Comparison of ENCODE assay signal across 14 mouse cellular contexts in genomic region chr5:150331821-150332220, GRCm38 (mm10).
DNase-seq lines count a peak whose midpoint lies in the region; ATAC-seq and TF ChIP-seq lines count a peak whose summit lies in the region.
"Had no signal": no experiment of that assay in that cellular context is flagged by ENCODE, and none has a peak within 500 bp of the region (broad histone marks: within the 10 kb centered on the region; RNA-seq: fewer than 3 reads in every experiment).

No protein-coding gene starts in this region.

- H3K27ac ChIP-seq in hindbrain, postnatal 0 days = no peak overlapping the region
- H3K27ac ChIP-seq in hindbrain, embryonic 12.5 days = no peak overlapping the region
- H3K27ac ChIP-seq: embryonic facial prominence, embryonic 13.5 days; macrophage had no signal

- no peaks in the 10 kb centered on the region for H3K4me1 ChIP-seq in hindbrain, postnatal 0 days (ENCODE audit: insufficient read depth, low read length)
- H3K4me1 ChIP-seq in hindbrain, embryonic 12.5 days = no peaks in the 10 kb centered on the region
- H3K4me1 ChIP-seq: embryonic facial prominence, embryonic 13.5 days had no signal

- no peak overlapping the region for H3K4me2 ChIP-seq in hindbrain, postnatal 0 days (ENCODE audit: low read depth, low read length)
- H3K4me2 ChIP-seq in hindbrain, embryonic 12.5 days (replicated peaks) = no peak overlapping the region
- H3K4me2 ChIP-seq: embryonic facial prominence, embryonic 13.5 days had no signal

- no peaks in the 10 kb centered on the region for H3K9me3 ChIP-seq in hindbrain, postnatal 0 days (ENCODE audit: low read length)
- H3K9me3 ChIP-seq in hindbrain, embryonic 12.5 days (replicated peaks) = no peaks in the 10 kb centered on the region
- H3K9me3 ChIP-seq: embryonic facial prominence, embryonic 13.5 days had no signal

- no peak for ATAC-seq in hindbrain, postnatal 0 days
- no peak for ATAC-seq in hindbrain, embryonic 12.5 days (ENCODE audit: low FRiP score)
- no peak for ATAC-seq in megakaryocyte, adult 5-6 weeks (ENCODE audit: poor library complexity, severe bottlenecking)

- no peaks in the 10 kb centered on the region for H3K27me3 ChIP-seq in hindbrain, postnatal 0 days (ENCODE audit: insufficient read depth, low read length)
- no peaks in the 10 kb centered on the region for H3K27me3 ChIP-seq in hindbrain, embryonic 12.5 days
- H3K27me3 ChIP-seq: CH12.LX; embryonic facial prominence, embryonic 13.5 days had no signal

- TF ChIP-seq CTCF in hindbrain, postnatal 0 days (IDR thresholded peaks at IDR 0.05; ENCODE audit: low read depth) = peak; percentile 39

- no peak overlapping the region for H3K4me3 ChIP-seq in hindbrain, postnatal 0 days (ENCODE audit: low read length)
- no peak overlapping the region for H3K4me3 ChIP-seq in hindbrain, embryonic 12.5 days
- H3K4me3 ChIP-seq: embryonic facial prominence, embryonic 13.5 days had no signal

- no peaks in the 10 kb centered on the region for H3K36me3 ChIP-seq in hindbrain, postnatal 0 days (ENCODE audit: insufficient read depth, low read length)
- no peaks in the 10 kb centered on the region for H3K36me3 ChIP-seq in hindbrain, embryonic 12.5 days
- H3K36me3 ChIP-seq: embryonic facial prominence, embryonic 13.5 days had no signal

- intact Hi-C loops in heart, postnatal 10 days (cut with DNase I) = no loop called here

- H3K9ac ChIP-seq in hindbrain, postnatal 0 days (replicated peaks; ENCODE audit: low read length) = no peak overlapping the region
- no peak overlapping the region for H3K9ac ChIP-seq in hindbrain, embryonic 12.5 days
- H3K9ac ChIP-seq: embryonic facial prominence, embryonic 13.5 days had no signal

- 81% methylated on average over 2 of the region's 2 CpGs for WGBS in hindbrain, postnatal 0 days
- 86% methylated on average over 2 of the region's 2 CpGs for WGBS in hindbrain, embryonic 12.5 days

- DNase-seq in hindbrain, postnatal 0 days (ENCODE audit: low spot score) = peak; percentile 32
- peak; percentile 47 for DNase-seq in adrenal gland, adult 8-10 months
- peak; percentile 39 for DNase-seq in cerebellum, adult 8-10 months
- peak; percentile 57 to 64 for DNase-seq in heart, postnatal 10 days
- DNase-seq in urinary bladder, adult 2 months (ENCODE audit: low spot score) = no peak
- no peak for DNase-seq in spleen, adult 18-20 months
- DNase-seq: kidney, adult 2 months; layer of hippocampus, postnatal 36 days; liver had no signal

Comparison
In these comparisons a context has a peak if more than half of its experiments do, and no peak if none do; other contexts are left out.
1. DNase-seq: peak in hindbrain, postnatal 0 days (single experiment), adrenal gland, adult 8-10 months (single experiment), cerebellum, adult 8-10 months (single experiment) and heart, postnatal 10 days (2 of 2); none in urinary bladder, adult 2 months (single experiment) and spleen, adult 18-20 months (0 of 2).